Comparison of ENCODE assay signal across 12 mouse cellular contexts in the genomic region with DNA sequence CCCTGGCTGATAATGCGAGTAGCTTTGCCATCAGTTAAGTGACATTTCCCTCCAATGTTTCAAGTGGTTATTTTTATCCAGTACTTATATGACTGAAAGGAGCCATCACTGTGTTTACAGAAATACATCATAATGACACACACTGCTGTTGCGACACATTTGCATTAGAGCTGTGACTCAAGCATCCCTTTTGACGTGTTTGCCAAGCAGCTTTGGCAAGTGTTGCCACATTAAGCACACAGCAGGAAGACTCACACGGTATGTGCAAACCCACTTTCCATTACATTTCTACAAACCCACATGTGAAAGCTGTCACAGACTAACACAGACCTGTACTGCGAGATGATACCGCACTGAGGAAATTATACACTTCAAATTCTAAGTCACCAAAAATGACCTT. TPM values are rescaled to one million over a fixed set of nuclear protein-coding genes. Genes with fewer than 3 reads are reported as not detected.
DNase-seq lines count a peak whose midpoint lies in the region; ATAC-seq and TF ChIP-seq lines count a peak whose summit lies in the region.
"Had no signal": no experiment of that assay in that cellular context is flagged by ENCODE, and none has a peak within 500 bp of the region (broad histone marks: within the 10 kb centered on the region; RNA-seq: fewer than 3 reads in every experiment).

No protein-coding gene starts in this region.

- no peak overlapping the region for H3K27ac ChIP-seq in CH12.LX (ENCODE audit: insufficient read depth, low read depth)
- H3K27ac ChIP-seq: liver, embryonic 15.5 days; stomach, postnatal 0 days had no signal

- peaks cover 15 to 32% of the 10 kb centered on the region in 2 experiments for H3K4me1 ChIP-seq in CH12.LX (ENCODE audit: control insufficient read depth in 1 of 2, insufficient read depth in 2 of 2)
- H3K4me1 ChIP-seq: liver, embryonic 15.5 days had no signal

- TF ChIP-seq CTCF in CH12.LX (conservative IDR thresholded peaks at IDR 0.05 in 1 of 2, IDR thresholded peaks at IDR 0.05 in 1 of 2; ENCODE audit: low read depth in 2 of 2, low read length in 2 of 2) = no peak

- no peak for TF ChIP-seq POLR2A in CH12.LX (IDR thresholded peaks at IDR 0.05; ENCODE audit: low read depth, low read length)

- no peak overlapping the region for H3K9ac ChIP-seq in CH12.LX (ENCODE audit: insufficient read depth, low read depth)
- H3K9ac ChIP-seq: liver, embryonic 15.5 days had no signal

- no peaks in the 10 kb centered on the region for H3K36me3 ChIP-seq in CH12.LX (replicated peaks in 1 of 2; ENCODE audit: control insufficient read depth in 1 of 2, insufficient read depth in 1 of 2, low read length in 1 of 2)
- H3K36me3 ChIP-seq: liver, embryonic 15.5 days had no signal

- no peak for TF ChIP-seq EP300 in CH12.LX (IDR thresholded peaks at IDR 0.05; ENCODE audit: low read length)

- H3K4me3 ChIP-seq in CH12.LX (replicated peaks in 1 of 3; ENCODE audit: low read depth in 2 of 3, low read length in 2 of 3, poor library complexity in 1 of 3) = no peak overlapping the region
- H3K4me3 ChIP-seq: liver, embryonic 15.5 days had no signal

- H3K27me3 ChIP-seq in CH12.LX (replicated peaks) = no peaks in the 10 kb centered on the region
- H3K27me3 ChIP-seq: liver, embryonic 15.5 days had no signal

- no peak overlapping the region for H3K4me2 ChIP-seq in CH12.LX (ENCODE audit: insufficient read depth, low read depth, poor library complexity, severe bottlenecking)
- H3K4me2 ChIP-seq: liver, embryonic 15.5 days had no signal

- in situ Hi-C loops in CH12.LX (cut with MboI; ENCODE audit: low pct_ligation_motif_present, low pct_unique_long_range_greater_than_20kb, low sequenced_read_pairs) = no loop called here

- intact Hi-C loops in left cerebral cortex, postnatal 14 days (cut with DNase I) = no loop called here
- intact Hi-C loops in left cerebral cortex, postnatal 36 days (cut with DNase I) = no loop called here

- DNase-seq in left cerebral cortex, postnatal 14 days (ENCODE audit: low spot score in 2 of 2) = peak; percentile 15 to 31
- no peak for DNase-seq in left cerebral cortex, adult 18-20 months (ENCODE audit: low spot score in 2 of 2)
- peak; percentile 24 for DNase-seq in CH12.LX (ENCODE audit: extremely low read depth)
- DNase-seq in fat pad, adult 2 months (ENCODE audit: extremely low read depth, low read depth, low spot score) = peak; percentile 26
- no peak for DNase-seq in neural tube, embryonic 10.5 days (ENCODE audit: extremely low spot score, low spot score)
- DNase-seq in left cerebral cortex, postnatal 36 days (ENCODE audit: low spot score in 2 of 2) = no peak
- DNase-seq: gastrocnemius, postnatal 10 days; heart, postnatal 14 days; kidney, adult 2 months had no signal

- no peaks in the 10 kb centered on the region for H3K79me2 ChIP-seq in CH12.LX (replicated peaks; ENCODE audit: control insufficient read depth, extremely low read depth, insufficient read depth, poor library complexity, severe bottlenecking)

- no peak for TF ChIP-seq RAD21 in CH12.LX (IDR thresholded peaks at IDR 0.05; ENCODE audit: low read depth, low read length)

- peak; percentile 66 for ATAC-seq in monocyte, adult 5-6 weeks (replicated peaks; ENCODE audit: insufficient number of reproducible peaks, low FRiP score, low TSS enrichment, poor library complexity, severe bottlenecking)

- H3K9me3 ChIP-seq in CH12.LX (replicated peaks; ENCODE audit: low read length) = no peaks in the 10 kb centered on the region
- H3K9me3 ChIP-seq: liver, embryonic 15.5 days had no signal

- dilution Hi-C loops in CH12.LX (cut with MboI; ENCODE audit: extremely low pct_ligation_motif_present, extremely low pct_unique_long_range_greater_than_20kb, low sequenced_read_pairs) = no loop called here

TF ChIP-seq in CH12.LX, 34 proteins besides CTCF, POLR2A, EP300 and RAD21:
- no peak for TF ChIP-seq MAZ (IDR thresholded peaks at IDR 0.05; ENCODE audit: low read depth, low read length)
- no peak; the same call in 1 of the 2 replicates for TF ChIP-seq ETS1 (conservative IDR thresholded peaks at IDR 0.05; ENCODE audit: low read depth, low read length)
- TF ChIP-seq SMC3 (IDR thresholded peaks at IDR 0.05; ENCODE audit: low read depth, low read length) = no peak
- TF ChIP-seq JUND (conservative IDR thresholded peaks at IDR 0.05; ENCODE audit: low read depth, low read length) = no peak
- peak; percentile 50 for TF ChIP-seq ZNF384 (IDR thresholded peaks at IDR 0.05; ENCODE audit: low read depth, low read length)
- TF ChIP-seq E2F4 (IDR thresholded peaks at IDR 0.05; ENCODE audit: insufficient replicate concordance, low read depth, low read length) = no peak
- TF ChIP-seq TCF12 (IDR thresholded peaks at IDR 0.05; ENCODE audit: low read depth, low read length) = no peak
- TF ChIP-seq USF2 (conservative IDR thresholded peaks at IDR 0.05; ENCODE audit: low read depth, low read length) = no peak
- TF ChIP-seq NELFE (IDR thresholded peaks at IDR 0.05; ENCODE audit: low read depth, low read length) = no peak
- no peak for TF ChIP-seq CHD1 (IDR thresholded peaks at IDR 0.05; ENCODE audit: low read depth, low read length)
- TF ChIP-seq MEF2A (IDR thresholded peaks at IDR 0.05; ENCODE audit: borderline replicate concordance, low read depth, low read length) = peak; percentile 39; the same call in 1 of the 2 replicates
- no peak for TF ChIP-seq BHLHE40 (IDR thresholded peaks at IDR 0.05; ENCODE audit: low read depth, low read length)
- TF ChIP-seq IRF4 (IDR thresholded peaks at IDR 0.05; ENCODE audit: low read depth, low read length) = no peak
TF ChIP-seq in CH12.LX: peak in this region for 2.

RNA-seq across cellular contexts. Expression of gene Bend4, which starts 34.2 kb away (rescaled TPM):
- 1 to 10 TPM; 8.6 to 8.8 TPM for total RNA-seq in left cerebral cortex, postnatal 14 days (2021)
- total RNA-seq in left cerebral cortex, adult 18-20 months (2021) = 1 to 10 TPM; 7.3 to 7.4 TPM
- 0.04 TPM in 1 of 2 replicates, not detected in the other for total RNA-seq in CH12.LX (2012; rRNA removed)
- not detected in 2 replicates for total RNA-seq in CH12.LX (2014; rRNA removed)
- 0.06 and 0.08 TPM in 2 replicates for polyA plus RNA-seq in CH12.LX (2012; ENCODE audit: insufficient read length, low read depth)
- total RNA-seq in monocyte, adult 5-6 weeks (2017) = 1.2 to 1.9 TPM (median 1.3 TPM) in 3 replicates
- 1 to 10 TPM; 6.1 to 7.6 TPM for total RNA-seq in left cerebral cortex, postnatal 36 days (2021)

Comparison
In these comparisons a context has a peak if more than half of its experiments do, and no peak if none do; other contexts are left out.
1. DNase-seq: peak in left cerebral cortex, postnatal 14 days (2 of 2), CH12.LX (single experiment) and fat pad, adult 2 months (single experiment); none in left cerebral cortex, adult 18-20 months (0 of 2), neural tube, embryonic 10.5 days (single experiment) and left cerebral cortex, postnatal 36 days (0 of 2).